Mouse (Mus musculus): ENCODE results near the gene Olfr1317. TPM values are rescaled to one million over a fixed set of nuclear protein-coding genes. Genes with fewer than 3 reads are reported as not detected.

Gene Olfr1317
- not detected in 2 replicates for polyA plus RNA-seq (2015; fragmentation: Nextera tagmentation; extraction: Ambion mirVana)

- H3K4me2 ChIP-seq = no peak within 1 kb of the TSS
- H3K36me3 ChIP-seq = no peaks in the 10 kb centered on the region
- no peaks in the 10 kb centered on the region for H3K9me3 ChIP-seq (replicated peaks)
- no peak for ATAC-seq (ENCODE audit: low FRiP score)
- WGBS = 82% methylated on average over 2 of the region's 2 CpGs
- no peak within 1 kb of the TSS for H3K4me3 ChIP-seq (replicated peaks)
- H3K4me1 ChIP-seq = no peaks in the 10 kb centered on the region
- H3K27ac ChIP-seq (replicated peaks) = no peak within 1 kb of the TSS
- H3K9ac ChIP-seq (replicated peaks) = no peak within 1 kb of the TSS
- H3K27me3 ChIP-seq (replicated peaks) = no peaks in the 10 kb centered on the region
Observed at GRCm38 (mm10) chr2:112140029-112140428, at the start of gene Olfr1317. TSS of gene Olfr1317 (plus strand) at chr2:112140329.

- ATAC-seq (ENCODE audit: low FRiP score) = no peak
- Histone ChIP-seq H3K4me1 (no peaks in the 10 kb centered on the region), H3K4me2 (no peak within 1 kb of the TSS)
Observed at GRCm38 (mm10) chr2:112096681-112097080, 43.4 kb upstream of the Olfr1317 start, which contains the start of gene Olfr1314. TSS of gene Olfr1314 (minus strand) at chr2:112096781.

GRCm38 (mm10) chr2:112115340-112115739, 24.8 kb upstream of the Olfr1317 start, which contains the start of gene Olfr1315-ps1:
TSS of gene Olfr1315-ps1 (minus strand) at chr2:112115440.
- Histone ChIP-seq H3K27ac (replicated peaks) (no peak within 1 kb of the TSS), H3K4me1 (no peaks in the 10 kb centered on the region), H3K27me3 (replicated peaks) (no peaks in the 10 kb centered on the region), H3K9me3 (replicated peaks) (no peaks in the 10 kb centered on the region), H3K4me3 (replicated peaks) (no peak within 1 kb of the TSS), H3K4me2 (no peak within 1 kb of the TSS), H3K9ac (replicated peaks) (no peak within 1 kb of the TSS), H3K36me3 (no peaks in the 10 kb centered on the region)
- ATAC-seq (ENCODE audit: low FRiP score) = no peak
- 80% methylated on average over 1 of the region's 1 CpGs for WGBS

More at GRCm38 (mm10) chr2:112096681-112097080, 43.4 kb upstream of the Olfr1317 start, which contains the start of gene Olfr1314:
- H3K36me3 ChIP-seq = no peaks in the 10 kb centered on the region
- no peaks in the 10 kb centered on the region for H3K9me3 ChIP-seq (replicated peaks)
- H3K4me3 ChIP-seq (replicated peaks) = no peak within 1 kb of the TSS
- H3K27me3 ChIP-seq (replicated peaks) = no peaks in the 10 kb centered on the region
- H3K9ac ChIP-seq (replicated peaks) = no peak within 1 kb of the TSS
- no peak within 1 kb of the TSS for H3K27ac ChIP-seq (replicated peaks)

GRCm38 (mm10) chr2:112134877-112135276, 5.3 kb upstream of the Olfr1317 start, which contains the start of gene Olfr1316:
TSS of gene Olfr1316 (minus strand) at chr2:112134977.
- no peak within 1 kb of the TSS for H3K4me3 ChIP-seq (replicated peaks)
- no peak within 1 kb of the TSS for H3K4me2 ChIP-seq
- no peaks in the 10 kb centered on the region for H3K9me3 ChIP-seq (replicated peaks)
- no peaks in the 10 kb centered on the region for H3K4me1 ChIP-seq
- WGBS = 90% methylated on average over 2 of the region's 2 CpGs
- H3K36me3 ChIP-seq = no peaks in the 10 kb centered on the region
- H3K9ac ChIP-seq (replicated peaks) = no peak within 1 kb of the TSS
- H3K27me3 ChIP-seq (replicated peaks) = no peaks in the 10 kb centered on the region
- no peak within 1 kb of the TSS for H3K27ac ChIP-seq (replicated peaks)
- no peak for ATAC-seq (ENCODE audit: low FRiP score)

GRCm38 (mm10) chr2:112153898-112154297, 13.8 kb downstream of the Olfr1317 start, which contains the start of gene Olfr1318:
TSS of gene Olfr1318 (plus strand) at chr2:112154198.
- H3K9ac ChIP-seq (replicated peaks) = no peak within 1 kb of the TSS
- H3K4me1 ChIP-seq = no peaks in the 10 kb centered on the region
- no peak for ATAC-seq (ENCODE audit: low FRiP score)

More at GRCm38 (mm10) chr2:112153898-112154297, 13.8 kb downstream of the Olfr1317 start, which contains the start of gene Olfr1318:
- H3K4me2 ChIP-seq = no peak within 1 kb of the TSS
- no peaks in the 10 kb centered on the region for H3K27me3 ChIP-seq (replicated peaks)
- H3K36me3 ChIP-seq = no peaks in the 10 kb centered on the region
- H3K9me3 ChIP-seq (replicated peaks) = no peaks in the 10 kb centered on the region
- H3K27ac ChIP-seq (replicated peaks) = no peak within 1 kb of the TSS
- H3K4me3 ChIP-seq (replicated peaks) = no peak within 1 kb of the TSS

Other genes starting within 250 kb of the Olfr1317 start
- not detected in 2 replicates for gene Olfr1306, start 224.1 kb upstream of the Olfr1317 start, polyA plus RNA-seq (2015; fragmentation: Nextera tagmentation; extraction: Ambion mirVana)
- gene Olfr1307, start 190.9 kb upstream of the Olfr1317 start, polyA plus RNA-seq (2015; fragmentation: Nextera tagmentation; extraction: Ambion mirVana) = 0.01 TPM in 1 of 2 replicates, not detected in the other
- gene Olfr1308, start 175.4 kb upstream of the Olfr1317 start, polyA plus RNA-seq (2015; fragmentation: Nextera tagmentation; extraction: Ambion mirVana) = not detected in 2 replicates
- not detected in 2 replicates for gene Olfr1309, start 150.0 kb upstream of the Olfr1317 start, polyA plus RNA-seq (2015; fragmentation: Nextera tagmentation; extraction: Ambion mirVana)
- gene Olfr1310, start 127.6 kb upstream of the Olfr1317 start, polyA plus RNA-seq (2015; fragmentation: Nextera tagmentation; extraction: Ambion mirVana) = not detected in 2 replicates
- gene Olfr1311, start 115.9 kb upstream of the Olfr1317 start, polyA plus RNA-seq (2015; fragmentation: Nextera tagmentation; extraction: Ambion mirVana) = not detected in 2 replicates
- gene Olfr1312, start 90.1 kb upstream of the Olfr1317 start, polyA plus RNA-seq (2015; fragmentation: Nextera tagmentation; extraction: Ambion mirVana) = not detected in 2 replicates
- not detected in 2 replicates for gene Olfr1313, start 62.5 kb upstream of the Olfr1317 start, polyA plus RNA-seq (2015; fragmentation: Nextera tagmentation; extraction: Ambion mirVana)
- gene Olfr1314, start 43.5 kb upstream of the Olfr1317 start, polyA plus RNA-seq (2015; fragmentation: Nextera tagmentation; extraction: Ambion mirVana) = not detected in 2 replicates
- not detected in 2 replicates for gene Olfr1315-ps1, start 24.9 kb upstream of the Olfr1317 start, polyA plus RNA-seq (2015; fragmentation: Nextera tagmentation; extraction: Ambion mirVana)
- not detected in 2 replicates for gene Olfr1316, start 5.4 kb upstream of the Olfr1317 start, polyA plus RNA-seq (2015; fragmentation: Nextera tagmentation; extraction: Ambion mirVana)
- gene Olfr1318, start 13.9 kb downstream of the Olfr1317 start, polyA plus RNA-seq (2015; fragmentation: Nextera tagmentation; extraction: Ambion mirVana) = not detected in 2 replicates
- 26.7 and 27.8 TPM in 2 replicates for gene Lpcat4, start 99.1 kb downstream of the Olfr1317 start, polyA plus RNA-seq (2015; fragmentation: Nextera tagmentation; extraction: Ambion mirVana)
- gene Nutm1, start 119.0 kb downstream of the Olfr1317 start, polyA plus RNA-seq (2015; fragmentation: Nextera tagmentation; extraction: Ambion mirVana) = not detected in 2 replicates
- gene Nop10, start 121.6 kb downstream of the Olfr1317 start, polyA plus RNA-seq (2015; fragmentation: Nextera tagmentation; extraction: Ambion mirVana) = 205 and 216 TPM in 2 replicates
- 15.1 and 15.2 TPM in 2 replicates for gene Slc12a6, start 125.5 kb downstream of the Olfr1317 start, polyA plus RNA-seq (2015; fragmentation: Nextera tagmentation; extraction: Ambion mirVana)
- gene Gm21985, start 126.0 kb downstream of the Olfr1317 start, polyA plus RNA-seq (2015; fragmentation: Nextera tagmentation; extraction: Ambion mirVana) = not detected in 2 replicates
- 206 and 239 TPM in 2 replicates for gene Emc4, start 227.7 kb downstream of the Olfr1317 start, polyA plus RNA-seq (2015; fragmentation: Nextera tagmentation; extraction: Ambion mirVana)
- gene Katnbl1, start 238.9 kb downstream of the Olfr1317 start, polyA plus RNA-seq (2015; fragmentation: Nextera tagmentation; extraction: Ambion mirVana) = 29.8 and 32.2 TPM in 2 replicates